Mouse (Mus musculus) liver, embryonic 16.5 days (tissue): Measurements from ENCODE around the gene Lmod2. TPM values are rescaled to one million over a fixed set of nuclear protein-coding genes. Genes with fewer than 3 reads are reported as not detected.

Source experiments
- ATAC-seq: fragments of 200-750 bp; cut with Nextera tagmentation; 2 replicates; pipeline ENCODE4 v1.8.0; 2017; ENCODE audit warnings: low read depth, mild to moderate bottlenecking, moderate number of reproducible peaks, moderate library complexity
- H3K27ac ChIP-seq: fragments of 300-500 bp; sonication (generic); 2 replicates; pipeline ENCODE4 v1.5.1; 2014; ENCODE audit warnings: mild to moderate bottlenecking, low read length
- H3K27me3 ChIP-seq: fragments of 300-500 bp; sonication (generic); 2 replicates; pipeline ENCODE4 v1.6.1; 2014; ENCODE audit warnings: low read depth, low read length, mixed read lengths; ENCODE audit not compliant: control insufficient read depth, insufficient read depth
- H3K36me3 ChIP-seq: fragments of 300-500 bp; sonication (generic); 2 replicates; pipeline ENCODE4 v1.6.1; 2014; ENCODE audit warnings: mild to moderate bottlenecking; ENCODE audit not compliant: control insufficient read depth, insufficient read depth
- H3K4me1 ChIP-seq: fragments of 300-500 bp; sonication (generic); 2 replicates; pipeline ENCODE4 v1.6.1; 2014; ENCODE audit warnings: low read depth, low read length, mixed read lengths; ENCODE audit not compliant: control insufficient read depth
- H3K4me2 ChIP-seq: fragments of 300-500 bp; sonication (generic); 2 replicates; pipeline ENCODE4 v1.6.1; 2014; ENCODE audit warnings: low read depth, low read length, mixed read lengths
- H3K4me3 ChIP-seq: fragments of 300-500 bp; sonication (generic); 2 replicates; pipeline ENCODE4 v1.5.1; 2014; ENCODE audit warnings: low read depth, mild to moderate bottlenecking, low read length
- H3K9ac ChIP-seq: fragments of 300-500 bp; sonication (generic); 2 replicates; pipeline ENCODE4 v1.6.1; 2014; ENCODE audit warnings: low read depth, low read length
- H3K9me3 ChIP-seq: fragments of 300-500 bp; sonication (generic); replicated peaks from 2 replicates; pipeline ENCODE4 v1.6.1; 2016; ENCODE audit warnings: low read length; ENCODE audit not compliant: control insufficient read depth
- WGBS: fragments of 180-500 bp; shearing (Covaris S2); extraction: QIAGEN DNeasy Blood & Tissue Kit; methylation state at CpG from one replicate; pipeline ENCODE4 v1.1.7; 2014; ENCODE audit not compliant: insufficient replicate concordance; 5-methylcytosine and 5-hydroxymethylcytosine counted together
- polyA plus RNA-seq: library from polyadenylated mRNA; unstranded; fragments of >200 nt; fragmentation: Nextera tagmentation; extraction: Ambion mirVana; gene quantifications from 2 replicates; pipeline ENCODE4 v1.2.1, GENCODE M21; 2015

Lmod2 gene
- 0.31 and 0.33 TPM in 2 replicates for polyA plus RNA-seq

DNA sequence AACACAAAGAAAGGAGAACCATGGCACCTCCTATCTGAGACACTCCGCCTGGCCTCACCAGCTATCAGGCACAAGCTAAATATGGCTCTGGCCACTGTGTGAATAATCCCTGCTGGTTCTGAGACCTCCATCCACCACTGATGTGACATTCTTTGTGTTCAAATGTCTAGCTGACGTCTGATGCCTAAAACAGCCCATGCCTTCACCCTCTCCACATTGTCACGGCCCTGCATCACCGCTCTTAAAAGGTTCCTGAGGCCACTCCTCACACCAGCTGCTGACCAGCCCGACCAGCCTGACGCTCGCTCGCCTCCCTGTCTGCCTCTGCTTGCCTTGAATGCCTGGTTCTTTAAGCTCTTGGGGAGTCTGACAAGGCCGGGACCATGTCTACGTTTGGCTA, at the start of gene Lmod2:
TSS of gene Lmod2 (plus strand) at position 263 of the 400 bp plus-strand sequence.
- H3K4me3 ChIP-seq, result no peak within 1 kb of the TSS
- no peaks in the 10 kb centered on the region for H3K9me3 ChIP-seq
- no peak within 1 kb of the TSS for H3K27ac ChIP-seq
- H3K4me1 ChIP-seq, result peaks cover 2% of the 10 kb centered on the region; the same call in 1 of the 2 replicates
- 61% methylated on average over 10 of the region's 10 CpGs for WGBS
- H3K9ac ChIP-seq, result no peak within 1 kb of the TSS
- H3K36me3 ChIP-seq, result no peaks in the 10 kb centered on the region
- no peak for ATAC-seq
- H3K4me2 ChIP-seq, result no peak within 1 kb of the TSS
- H3K27me3 ChIP-seq, result no peaks in the 10 kb centered on the region

DNA sequence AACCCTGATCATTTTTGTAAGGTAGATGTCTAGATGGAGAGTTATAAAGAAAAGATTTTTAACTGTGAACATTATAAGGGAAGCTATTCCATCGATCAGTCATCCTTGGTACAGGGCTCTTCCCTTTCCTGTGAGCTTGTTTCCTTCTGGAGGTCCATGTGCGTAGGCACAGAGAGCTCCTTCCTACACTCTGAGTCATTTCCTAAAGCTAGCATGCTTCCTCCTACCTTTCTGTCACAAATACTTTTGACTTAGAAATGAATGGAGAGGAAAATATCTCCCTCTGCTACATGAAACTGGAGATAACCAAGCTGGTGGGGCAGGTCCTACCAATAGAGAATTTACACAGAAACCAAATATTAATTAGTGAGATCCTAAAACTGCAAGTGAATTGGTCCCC, 47.8 kb upstream of the Lmod2 start:
- Histone ChIP-seq H3K4me1 (no peaks in the 10 kb centered on the region), H3K4me3 (no peak overlapping the region), H3K9me3 (no peaks in the 10 kb centered on the region), H3K27ac (no peak overlapping the region), H3K36me3 (no peaks in the 10 kb centered on the region), H3K9ac (no peak overlapping the region), H3K27me3 (no peaks in the 10 kb centered on the region), H3K4me2 (no peak overlapping the region)
- ATAC-seq, result no peak
- WGBS, result 43% methylated on average over 2 of the region's 2 CpGs

DNA sequence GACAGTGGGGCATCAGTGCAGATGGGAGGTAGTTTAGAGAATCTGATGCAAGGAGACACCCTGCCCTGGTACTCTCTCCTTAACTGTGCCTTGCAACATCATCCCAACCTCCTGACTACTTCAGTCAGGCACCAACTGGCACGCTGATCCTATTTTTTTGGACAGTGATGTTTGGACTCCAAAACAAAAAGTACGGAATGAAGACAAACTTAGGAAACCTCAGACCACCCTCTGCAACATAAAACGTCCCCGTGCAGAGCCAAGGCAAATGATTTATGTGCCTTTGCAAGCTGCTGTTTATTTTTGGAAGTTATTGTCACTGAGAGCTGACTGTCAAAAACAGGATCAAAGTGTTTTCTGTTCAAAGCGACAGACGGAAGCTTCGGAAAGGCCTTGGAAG, 45.5 kb upstream of the Lmod2 start:
- Histone ChIP-seq H3K4me3 (no peak overlapping the region), H3K4me2 (no peak overlapping the region), H3K27ac (no peak overlapping the region), H3K9ac (no peak overlapping the region), H3K36me3 (no peaks in the 10 kb centered on the region), H3K9me3 (no peaks in the 10 kb centered on the region), H3K27me3 (no peaks in the 10 kb centered on the region), H3K4me1 (no peaks in the 10 kb centered on the region)
- no peak for ATAC-seq
- 46% methylated on average over 7 of the region's 7 CpGs for WGBS

DNA sequence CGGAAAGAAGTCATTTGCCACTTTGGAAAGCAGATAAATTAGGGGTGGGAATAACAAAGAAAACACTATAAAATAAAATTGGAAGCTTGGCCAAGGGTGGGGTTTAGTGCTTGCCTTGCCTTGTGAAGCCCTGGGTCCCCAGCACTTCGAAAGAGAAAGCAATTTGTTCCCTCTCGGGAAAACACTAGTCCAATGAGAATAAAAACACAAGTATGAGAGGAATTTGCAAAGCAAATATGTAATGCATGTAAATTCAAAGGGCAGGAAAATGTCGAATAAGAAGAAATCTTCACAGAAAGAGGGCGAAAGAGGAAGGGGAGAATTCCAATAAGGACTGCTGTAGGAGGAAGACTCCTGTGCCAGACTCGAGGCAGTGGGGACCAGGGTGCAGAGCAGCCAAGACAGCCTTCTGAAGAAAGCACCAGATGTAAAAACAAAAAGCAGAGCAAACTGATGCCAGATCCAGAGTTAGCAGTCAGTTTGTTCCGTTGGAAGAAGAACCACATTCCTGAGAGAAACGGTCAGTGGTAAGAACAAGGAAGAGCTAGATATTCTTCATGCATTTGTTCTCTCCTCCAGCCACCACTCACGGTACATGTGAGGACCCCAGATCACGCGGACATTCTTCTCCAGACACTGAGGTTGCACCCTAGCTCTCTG, 43.0 kb upstream of the Lmod2 start:
- Histone ChIP-seq H3K4me3 (no peak overlapping the region), H3K36me3 (no peaks in the 10 kb centered on the region), H3K9me3 (no peaks in the 10 kb centered on the region), H3K9ac (no peak overlapping the region), H3K27me3 (no peaks in the 10 kb centered on the region), H3K27ac (no peak overlapping the region), H3K4me2 (no peak overlapping the region), H3K4me1 (no peaks in the 10 kb centered on the region)
- WGBS, result 53% methylated on average over 11 of the region's 11 CpGs
- ATAC-seq, result no peak

DNA sequence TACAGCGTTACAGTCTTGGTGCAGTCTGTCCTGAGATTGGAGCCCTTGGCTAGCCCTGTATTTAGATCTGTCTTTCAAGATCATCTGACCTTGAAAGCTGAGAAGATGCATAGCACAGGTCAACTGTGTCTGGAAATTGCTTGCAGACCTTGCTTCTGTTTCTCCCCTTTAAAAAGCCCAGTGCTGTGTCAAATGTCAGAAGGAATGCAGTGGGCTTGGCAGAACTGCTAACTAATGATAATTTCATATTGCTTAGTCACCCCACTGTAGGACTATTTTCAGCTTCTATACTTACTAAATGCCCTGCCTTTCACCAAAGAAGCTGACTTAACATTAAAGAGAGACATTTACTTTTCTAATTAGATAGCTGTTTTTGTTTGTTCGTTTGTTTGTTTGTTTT, 42.1 kb upstream of the Lmod2 start:
- Histone ChIP-seq H3K4me2 (no peak overlapping the region), H3K9me3 (no peaks in the 10 kb centered on the region), H3K36me3 (no peaks in the 10 kb centered on the region), H3K4me1 (no peaks in the 10 kb centered on the region), H3K4me3 (no peak overlapping the region), H3K27ac (no peak overlapping the region), H3K9ac (no peak overlapping the region), H3K27me3 (no peaks in the 10 kb centered on the region)
- ATAC-seq, result no peak
- WGBS, result 74% methylated on average over 2 of the region's 2 CpGs

DNA sequence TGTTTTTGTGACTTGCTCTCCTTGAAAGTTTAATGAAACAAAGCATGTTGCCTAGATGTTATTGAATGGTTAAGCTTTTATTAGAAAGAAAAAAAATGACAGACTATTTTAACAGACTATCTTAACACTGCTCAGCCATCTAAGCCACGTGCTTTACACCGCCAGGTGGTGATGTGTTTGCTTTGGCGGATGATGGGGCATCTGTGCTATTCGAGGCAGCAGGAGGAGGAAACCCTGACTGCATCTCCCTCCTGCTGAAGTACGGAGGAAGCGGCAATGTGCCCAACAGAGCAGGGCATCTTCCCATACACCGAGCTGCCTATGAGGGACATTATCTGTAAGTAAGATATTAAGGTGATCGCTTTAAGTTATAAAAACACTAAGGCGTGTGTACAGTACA, 33.5 kb upstream of the Lmod2 start:
- H3K27ac ChIP-seq, result no peak overlapping the region
- ATAC-seq, result no peak
- WGBS, result 62% methylated on average over 9 of the region's 9 CpGs

DNA sequence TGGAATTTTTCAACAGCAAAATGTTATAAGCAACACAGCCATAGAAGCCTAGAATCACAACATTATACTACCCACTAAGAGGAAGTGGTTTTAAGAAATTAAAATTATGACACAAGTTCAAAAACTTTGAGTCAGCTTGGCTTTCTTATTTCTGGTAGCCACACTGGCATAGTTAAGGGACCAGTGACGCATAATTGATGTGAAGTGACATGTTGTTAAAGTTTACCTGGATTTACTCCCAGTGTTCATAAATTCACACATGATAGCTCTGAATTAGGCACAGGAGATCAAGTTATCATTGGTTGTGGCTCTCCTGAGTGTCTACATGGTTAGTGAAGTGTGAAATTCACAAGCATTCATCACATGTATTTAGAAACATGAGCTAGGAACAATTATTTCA, 32.7 kb upstream of the Lmod2 start:
- H3K9ac ChIP-seq, result no peak overlapping the region
- 66% methylated on average over 1 of the region's 1 CpGs for WGBS
- H3K4me3 ChIP-seq, result no peak overlapping the region
- no peaks in the 10 kb centered on the region for H3K36me3 ChIP-seq
- no peak overlapping the region for H3K4me2 ChIP-seq
- no peaks in the 10 kb centered on the region for H3K4me1 ChIP-seq
- no peaks in the 10 kb centered on the region for H3K27me3 ChIP-seq
- no peaks in the 10 kb centered on the region for H3K9me3 ChIP-seq
- H3K27ac ChIP-seq, result no peak overlapping the region
- ATAC-seq, result no peak

More for the DNA sequence above, 33.5 kb upstream of the Lmod2 start:
- Histone ChIP-seq H3K9ac (no peak overlapping the region), H3K4me3 (no peak overlapping the region), H3K4me2 (no peak overlapping the region), H3K4me1 (no peaks in the 10 kb centered on the region), H3K36me3 (no peaks in the 10 kb centered on the region), H3K27me3 (no peaks in the 10 kb centered on the region), H3K9me3 (no peaks in the 10 kb centered on the region)

DNA sequence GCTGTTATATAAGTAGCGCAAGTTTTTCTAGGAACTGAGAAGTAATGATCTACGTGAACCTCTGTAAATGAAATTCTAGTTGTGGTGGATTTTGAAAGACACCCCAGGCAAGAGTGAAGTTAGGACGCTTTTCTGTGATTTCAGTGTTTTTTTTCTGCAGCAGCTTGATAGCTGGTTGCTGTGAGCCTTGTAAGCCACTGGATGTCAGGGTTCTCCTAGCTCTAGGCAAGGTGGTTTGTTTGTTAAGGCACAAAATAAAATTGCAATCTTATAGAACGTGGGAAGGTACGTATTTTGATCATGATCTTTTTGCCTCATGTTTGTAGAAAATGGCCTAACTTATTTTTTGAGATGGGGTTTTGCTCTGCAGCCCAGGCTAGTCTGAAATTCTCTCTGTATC, 28.6 kb upstream of the Lmod2 start:
- H3K4me2 ChIP-seq, result no peak overlapping the region
- no peaks in the 10 kb centered on the region for H3K27me3 ChIP-seq
- no peak for ATAC-seq

DNA sequence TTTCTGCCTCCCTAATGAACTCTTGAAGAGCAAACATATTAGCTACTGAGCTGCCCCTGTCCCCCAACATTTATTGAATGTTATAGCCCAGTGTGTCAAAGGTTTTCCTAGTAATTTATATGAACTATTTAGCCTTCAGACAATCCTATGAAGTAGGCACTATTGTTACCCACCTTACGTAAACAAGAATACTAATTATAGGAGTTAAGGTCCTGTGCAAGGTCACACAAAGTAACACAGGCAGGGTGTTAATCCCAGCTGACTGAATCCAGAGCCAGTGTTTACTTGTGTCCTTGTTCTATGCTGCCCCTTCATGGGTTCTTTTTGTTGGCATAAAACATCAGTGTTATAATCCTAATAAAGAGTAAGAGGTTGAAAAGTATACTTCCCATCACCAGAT, 27.9 kb upstream of the Lmod2 start:
- Histone ChIP-seq H3K27ac (no peak overlapping the region), H3K4me3 (no peak overlapping the region), H3K36me3 (no peaks in the 10 kb centered on the region), H3K4me1 (no peaks in the 10 kb centered on the region), H3K4me2 (no peak overlapping the region), H3K9ac (no peak overlapping the region), H3K27me3 (no peaks in the 10 kb centered on the region), H3K9me3 (no peaks in the 10 kb centered on the region)
- ATAC-seq, result no peak
- WGBS, result 77% methylated on average over 1 of the region's 1 CpGs

More for the DNA sequence above, 28.6 kb upstream of the Lmod2 start:
- Histone ChIP-seq H3K9ac (no peak overlapping the region), H3K9me3 (no peaks in the 10 kb centered on the region), H3K4me3 (no peak overlapping the region), H3K36me3 (no peaks in the 10 kb centered on the region), H3K27ac (no peak overlapping the region), H3K4me1 (no peaks in the 10 kb centered on the region)
- 70% methylated on average over 5 of the region's 5 CpGs for WGBS
